21 mouse cellular contexts compared by ENCODE assay signal in the genomic region with DNA sequence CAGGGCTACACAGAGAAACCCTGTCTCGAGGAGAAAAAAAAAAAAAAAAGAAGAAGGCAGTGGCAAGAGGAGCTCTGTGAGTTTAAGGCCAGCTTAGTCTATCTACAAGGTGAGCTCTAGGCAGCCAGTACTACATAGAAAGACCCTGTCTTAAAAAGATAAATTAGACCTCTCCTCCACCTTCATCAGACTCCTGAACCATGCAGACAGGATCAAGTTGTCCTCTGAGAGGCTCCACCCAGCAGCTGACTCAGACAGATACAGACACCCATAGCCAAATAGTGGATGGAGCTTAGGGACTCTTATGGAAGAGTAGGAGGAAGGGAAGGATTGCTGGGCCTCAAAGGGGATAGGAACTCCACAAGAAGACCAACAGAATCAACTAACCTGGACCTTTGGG. TPM values are rescaled to one million over a fixed set of nuclear protein-coding genes. Genes with fewer than 3 reads are reported as not detected.
DNase-seq lines count a peak whose midpoint lies in the region; ATAC-seq and TF ChIP-seq lines count a peak whose summit lies in the region.
"Had no signal": no experiment of that assay in that cellular context is flagged by ENCODE, and none has a peak within 500 bp of the region (broad histone marks: within the 10 kb centered on the region; RNA-seq: fewer than 3 reads in every experiment).

No protein-coding gene starts in this region.

- ATAC-seq in erythroblast, adult 5-6 weeks (replicated peaks; ENCODE audit: low FRiP score, poor library complexity, severe bottlenecking), result peak; percentile 44; the same call in 1 of the 2 replicates
- peak; percentile 63 for ATAC-seq in liver, embryonic 14.5 days (ENCODE audit: insufficient read depth)
- no peak for ATAC-seq in intestine, embryonic 16.5 days
- ATAC-seq in cerebellum, adult (ENCODE audit: insufficient number of reproducible peaks, low FRiP score, low TSS enrichment), result no peak
- ATAC-seq: forebrain, embryonic 16.5 days had no signal

- WGBS in liver, embryonic 14.5 days (ENCODE audit: insufficient replicate concordance), result 0% methylated on average over 1 of the region's 1 CpGs
- WGBS in intestine, embryonic 16.5 days, result 33% methylated on average over 1 of the region's 1 CpGs

- H3K27me3 ChIP-seq in liver, embryonic 14.5 days (ENCODE audit: control insufficient read depth, insufficient read depth, low read length), result no peaks in the 10 kb centered on the region
- no peaks in the 10 kb centered on the region for H3K27me3 ChIP-seq in intestine, embryonic 16.5 days (replicated peaks; ENCODE audit: control insufficient read depth, insufficient read depth, low read length)

- no peaks in the 10 kb centered on the region for H3K36me3 ChIP-seq in liver, embryonic 14.5 days (replicated peaks; ENCODE audit: control insufficient read depth, insufficient read depth, low read depth)
- H3K36me3 ChIP-seq in intestine, embryonic 16.5 days (ENCODE audit: control insufficient read depth, insufficient read depth, low read length), result no peaks in the 10 kb centered on the region
- H3K36me3 ChIP-seq: embryonic facial prominence, embryonic 15.5 days; forebrain, embryonic 12.5 days; heart, embryonic 10.5 days; hindbrain, embryonic 12.5 days had no signal

- peak overlapping the region; percentile 89 for H3K27ac ChIP-seq in liver, embryonic 14.5 days
- H3K27ac ChIP-seq in intestine, embryonic 16.5 days (ENCODE audit: low read length), result no peak overlapping the region
- H3K27ac ChIP-seq: embryonic facial prominence, embryonic 15.5 days; forebrain, embryonic 12.5 days; heart, embryonic 10.5 days; hindbrain, embryonic 12.5 days had no signal

- no peaks in the 10 kb centered on the region for H3K9me3 ChIP-seq in liver, embryonic 14.5 days (ENCODE audit: control insufficient read depth, low read length)
- no peaks in the 10 kb centered on the region for H3K9me3 ChIP-seq in intestine, embryonic 16.5 days (ENCODE audit: control insufficient read depth, low read length)
- H3K9me3 ChIP-seq: embryonic facial prominence, embryonic 15.5 days; forebrain, embryonic 12.5 days; heart, embryonic 10.5 days; hindbrain, embryonic 12.5 days had no signal

- H3K4me3 ChIP-seq in liver, embryonic 14.5 days (ENCODE audit: insufficient read depth in 1 of 2, low read depth in 2 of 2, low read length in 2 of 2), result no peak overlapping the region
- H3K4me3 ChIP-seq in intestine, embryonic 16.5 days (ENCODE audit: low read length), result no peak overlapping the region
- H3K4me3 ChIP-seq: embryonic facial prominence, embryonic 15.5 days; forebrain, embryonic 12.5 days; heart, embryonic 10.5 days; hindbrain, embryonic 12.5 days had no signal

- H3K4me1 ChIP-seq in liver, embryonic 14.5 days (replicated peaks; ENCODE audit: control insufficient read depth in 2 of 2, insufficient read depth in 2 of 2, low read length in 1 of 2), result peaks cover 50 to 64% of the 10 kb centered on the region in 2 experiments
- peaks cover 5% of the 10 kb centered on the region; the same call in 1 of the 2 replicates for H3K4me1 ChIP-seq in intestine, embryonic 16.5 days (ENCODE audit: control insufficient read depth, insufficient read depth, low read length)

- TF ChIP-seq EP300 in liver, embryonic 14.5 days (IDR thresholded peaks at IDR 0.05; ENCODE audit: low read depth), result peak; percentile 46

- peak; percentile 39 for DNase-seq in liver
- peak in 1 of 3 experiments; percentile 45 for DNase-seq in liver, embryonic 14.5 days (ENCODE audit: low read depth in 3 of 3, low spot score in 3 of 3)
- DNase-seq in ovary, adult 18-20 months (ENCODE audit: low spot score), result no peak
- DNase-seq: adrenal gland, adult 2 months; adrenal gland, postnatal 25 days; cerebellum, adult 11 months; cerebellum, adult 8-10 months; cerebellum, postnatal 14 days; embryo, embryonic 11 days; gastrocnemius, postnatal 10 days; heart, adult 18-20 months; heart, postnatal 10 days; heart, postnatal 4 days had no signal

- no peak overlapping the region; the same call in 1 of the 2 replicates for H3K9ac ChIP-seq in liver, embryonic 14.5 days (replicated peaks)
- H3K9ac ChIP-seq in intestine, embryonic 16.5 days (ENCODE audit: low read depth, low read length), result no peak overlapping the region
- H3K9ac ChIP-seq: embryonic facial prominence, embryonic 15.5 days; forebrain, embryonic 12.5 days; hindbrain, embryonic 12.5 days had no signal

- no peak for TF ChIP-seq CTCF in liver, embryonic 14.5 days (IDR thresholded peaks at IDR 0.05; ENCODE audit: low read depth)

- peak overlapping the region; percentile 31 for H3K4me2 ChIP-seq in liver, embryonic 14.5 days (ENCODE audit: low read depth)
- H3K4me2 ChIP-seq in intestine, embryonic 16.5 days (ENCODE audit: low read depth, low read length), result no peak overlapping the region
- H3K4me2 ChIP-seq: embryonic facial prominence, embryonic 15.5 days; forebrain, embryonic 12.5 days; hindbrain, embryonic 12.5 days had no signal

RNA-seq across cellular contexts. Expression of gene Ptpn11, which starts 3.0 kb away (rescaled TPM):
- 8.3 and 8.6 TPM in 2 replicates for total RNA-seq in erythroblast, adult 5-6 weeks (2015; ENCODE audit: low replicate concordance)
- total RNA-seq in erythroblast, adult 5-6 weeks (2017; ENCODE audit: low replicate concordance), result 23.6 and 26.5 TPM in 2 replicates
- 10.4 and 13.7 TPM in 2 replicates for polyA plus RNA-seq in liver, embryonic 14.5 days (2012; rRNA removed)
- polyA plus RNA-seq in liver, embryonic 14.5 days (2014; fragmentation: Nextera tagmentation; extraction: Ambion mirVana), result 10.0 and 11.5 TPM in 2 replicates
- 14.3 and 15.6 TPM in 2 replicates for polyA plus RNA-seq in intestine, embryonic 16.5 days (2015; fragmentation: Nextera tagmentation; extraction: Ambion mirVana)

RNA-seq across cellular contexts. Expression of gene Rpl6, which starts 10.1 kb away (rescaled TPM):
- total RNA-seq in erythroblast, adult 5-6 weeks (2015; ENCODE audit: low replicate concordance), result 559 and 902 TPM in 2 replicates
- total RNA-seq in erythroblast, adult 5-6 weeks (2017; ENCODE audit: low replicate concordance), result 408 and 598 TPM in 2 replicates
- 403 and 658 TPM in 2 replicates for polyA plus RNA-seq in liver, embryonic 14.5 days (2012; rRNA removed)
- polyA plus RNA-seq in liver, embryonic 14.5 days (2014; fragmentation: Nextera tagmentation; extraction: Ambion mirVana), result 477 and 488 TPM in 2 replicates
- 512 and 565 TPM in 2 replicates for polyA plus RNA-seq in intestine, embryonic 16.5 days (2015; fragmentation: Nextera tagmentation; extraction: Ambion mirVana)

RNA-seq across cellular contexts. Expression of gene Hectd4, which starts 25.8 kb away (rescaled TPM):
- total RNA-seq in erythroblast, adult 5-6 weeks (2015; ENCODE audit: low replicate concordance), result 338 and 374 TPM in 2 replicates
- total RNA-seq in erythroblast, adult 5-6 weeks (2017; ENCODE audit: low replicate concordance), result 587 and 871 TPM in 2 replicates
- 15.8 and 16.1 TPM in 2 replicates for polyA plus RNA-seq in liver, embryonic 14.5 days (2012; rRNA removed)
- polyA plus RNA-seq in liver, embryonic 14.5 days (2014; fragmentation: Nextera tagmentation; extraction: Ambion mirVana), result 11.1 and 11.2 TPM in 2 replicates
- 3.0 and 3.1 TPM in 2 replicates for polyA plus RNA-seq in intestine, embryonic 16.5 days (2015; fragmentation: Nextera tagmentation; extraction: Ambion mirVana)

Comparison
In these comparisons a context has a peak if more than half of its experiments do, and no peak if none do; other contexts are left out.
1. ATAC-seq: peak in erythroblast, adult 5-6 weeks (single experiment) and liver, embryonic 14.5 days (single experiment); none in intestine, embryonic 16.5 days (single experiment) and cerebellum, adult (single experiment).